Mouse (Mus musculus) forebrain, embryonic 15.5 days (tissue): ENCODE results near the gene Tas2r138. TPM values are rescaled to one million over a fixed set of nuclear protein-coding genes. Genes with fewer than 3 reads are reported as not detected.

ENCODE experiments used
- ATAC-seq: fragments of 200-750 bp; cut with Nextera tagmentation; replicated peaks from 2 replicates; pipeline ENCODE4 v1.8.0; 2017; ENCODE audit warnings: mild to moderate bottlenecking, moderate TSS enrichment, moderate library complexity
- H3K27ac ChIP-seq: fragments of 300-500 bp; sonication (generic); replicated peaks from 2 replicates; pipeline ENCODE4 v1.5.1; 2015; ENCODE audit warnings: mild to moderate bottlenecking, inconsistent platforms
- H3K27me3 ChIP-seq: fragments of 300-500 bp; sonication (generic); 2 replicates; pipeline ENCODE4 v1.6.1; 2015; ENCODE audit warnings: inconsistent platforms
- H3K36me3 ChIP-seq: fragments of 300-500 bp; sonication (generic); 2 replicates; pipeline ENCODE4 v1.6.1; 2015; ENCODE audit warnings: mild to moderate bottlenecking, inconsistent platforms
- H3K4me1 ChIP-seq: fragments of 300-500 bp; sonication (generic); 2 replicates; pipeline ENCODE4 v1.6.1; 2015; ENCODE audit warnings: inconsistent platforms
- H3K4me2 ChIP-seq: fragments of 300-500 bp; sonication (generic); replicated peaks from 2 replicates; pipeline ENCODE4 v1.6.1; 2015; ENCODE audit warnings: mild to moderate bottlenecking, inconsistent platforms
- H3K4me3 ChIP-seq: fragments of 300-500 bp; sonication (generic); 2 replicates; pipeline ENCODE4 v1.5.1; 2015; ENCODE audit warnings: mild to moderate bottlenecking, inconsistent platforms
- H3K9ac ChIP-seq: fragments of 300-500 bp; sonication (generic); replicated peaks from 2 replicates; pipeline ENCODE4 v1.6.1; 2015; ENCODE audit warnings: mild to moderate bottlenecking, inconsistent platforms
- H3K9me3 ChIP-seq: fragments of 300-500 bp; sonication (generic); 2 replicates; pipeline ENCODE4 v1.6.1; 2016; ENCODE audit warnings: inconsistent platforms
- WGBS: fragments of 180-500 bp; shearing (Covaris S2); methylation state at CpG from one replicate; pipeline ENCODE4 v1.1.7; 2015; ENCODE audit warnings: mixed read lengths; 5-methylcytosine and 5-hydroxymethylcytosine counted together
- polyA plus RNA-seq: library from polyadenylated mRNA; unstranded; fragments of >200 nt; fragmentation: Nextera tagmentation; extraction: Ambion mirVana; gene quantifications from 2 replicates; pipeline ENCODE4 v1.2.1, GENCODE M21; 2015

Tas2r138 gene
- polyA plus RNA-seq: not detected in 2 replicates

DNA sequence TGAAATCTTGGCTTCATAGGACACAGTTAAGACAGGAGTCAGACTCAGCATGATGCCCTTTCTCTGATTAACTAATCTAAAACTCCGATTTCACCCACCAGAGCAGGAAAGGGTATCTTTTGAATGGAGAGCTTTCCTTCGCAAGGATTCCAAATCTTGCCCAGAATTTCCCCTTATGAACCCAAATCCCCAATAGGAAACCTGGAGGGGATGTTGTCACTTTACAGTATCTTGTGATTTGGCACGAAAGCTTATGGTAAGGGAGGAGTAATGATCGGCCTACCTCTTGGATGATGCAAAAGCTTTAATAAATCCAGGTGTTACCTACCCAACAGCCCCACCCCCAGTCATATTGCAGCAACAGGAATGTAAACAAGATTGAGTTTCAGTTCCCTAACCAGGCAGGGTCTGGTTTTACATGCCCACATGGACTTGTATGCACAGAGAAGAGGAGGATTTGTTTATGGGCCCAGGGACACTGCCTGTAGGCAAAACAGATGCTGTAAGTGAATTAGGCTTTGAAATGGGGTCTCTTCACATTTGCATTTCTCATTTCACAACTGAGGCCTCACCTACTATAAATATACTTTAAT, at the start of gene Tas2r138:
Gene Tas2r138, minus strand, starts transcription at position 51 of the 593 bp plus-strand sequence.
- 88% methylated on average over 4 of the region's 4 CpGs for WGBS
- Histone ChIP-seq H3K4me2 (no peak within 1 kb of the TSS), H3K27ac (no peak within 1 kb of the TSS), H3K4me3 (no peak within 1 kb of the TSS), H3K36me3 (no peaks in the 10 kb centered on the region), H3K27me3 (no peaks in the 10 kb centered on the region), H3K9ac (no peak within 1 kb of the TSS), H3K4me1 (peaks cover 6% of the 10 kb centered on the region; the same call in 1 of the 2 replicates), H3K9me3 (no peaks in the 10 kb centered on the region)
- ATAC-seq: no peak

DNA sequence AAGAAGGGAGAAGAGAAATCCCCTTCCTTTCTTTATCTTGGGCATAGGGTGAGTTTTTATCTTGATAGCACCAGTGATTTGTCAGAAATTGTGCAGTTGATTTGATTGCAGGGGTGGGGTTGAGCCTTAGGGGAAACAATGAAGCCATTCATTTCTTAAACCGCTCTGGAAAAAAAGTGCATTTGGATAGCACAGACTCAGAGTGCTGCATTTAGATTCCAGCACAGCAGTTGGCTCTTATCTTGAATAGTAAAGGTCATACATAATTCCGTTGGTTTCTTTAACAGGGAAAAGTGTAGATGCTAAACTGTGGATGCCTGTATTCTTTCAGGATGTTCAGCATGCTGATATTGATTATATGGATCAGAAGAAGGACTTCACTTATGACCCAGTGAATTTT, 47.8 kb upstream of the Tas2r138 start:
- ATAC-seq: no peak
- Histone ChIP-seq H3K4me3 (no peak overlapping the region), H3K9me3 (no peaks in the 10 kb centered on the region), H3K9ac (no peak overlapping the region), H3K4me1 (0 out of 2 replicates have a peak, but pooled peaks cover 5% of the 10 kb centered on the region), H3K36me3 (no peaks in the 10 kb centered on the region), H3K27me3 (no peaks in the 10 kb centered on the region), H3K27ac (no peak overlapping the region), H3K4me2 (no peak overlapping the region)
- WGBS: 7% methylated on average over 2 of the region's 2 CpGs

DNA sequence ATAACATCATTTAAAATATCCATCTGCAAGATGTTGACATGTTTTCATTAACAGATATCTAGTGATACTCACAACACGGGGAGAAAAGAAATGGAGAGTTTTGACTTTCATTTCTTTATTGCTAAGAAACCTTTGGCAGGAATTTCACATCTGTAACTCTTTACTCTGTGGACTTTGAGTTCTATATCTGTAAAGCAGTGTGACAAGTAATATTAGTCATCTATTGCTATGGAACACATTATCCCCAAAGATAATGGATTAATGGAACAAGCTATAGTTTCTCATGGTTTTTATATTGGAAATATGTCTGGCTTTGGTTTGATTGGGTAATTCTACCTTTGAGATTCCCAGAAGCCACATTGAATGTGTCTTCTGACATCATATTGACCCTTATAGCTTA, 37.8 kb upstream of the Tas2r138 start:
- Histone ChIP-seq H3K4me1 (no peaks in the 10 kb centered on the region), H3K9me3 (no peaks in the 10 kb centered on the region), H3K27ac (no peak overlapping the region), H3K27me3 (no peaks in the 10 kb centered on the region), H3K4me3 (no peak overlapping the region), H3K36me3 (no peaks in the 10 kb centered on the region), H3K4me2 (no peak overlapping the region), H3K9ac (no peak overlapping the region)
- WGBS: 92% methylated on average over 1 of the region's 1 CpGs
- ATAC-seq: no peak

DNA sequence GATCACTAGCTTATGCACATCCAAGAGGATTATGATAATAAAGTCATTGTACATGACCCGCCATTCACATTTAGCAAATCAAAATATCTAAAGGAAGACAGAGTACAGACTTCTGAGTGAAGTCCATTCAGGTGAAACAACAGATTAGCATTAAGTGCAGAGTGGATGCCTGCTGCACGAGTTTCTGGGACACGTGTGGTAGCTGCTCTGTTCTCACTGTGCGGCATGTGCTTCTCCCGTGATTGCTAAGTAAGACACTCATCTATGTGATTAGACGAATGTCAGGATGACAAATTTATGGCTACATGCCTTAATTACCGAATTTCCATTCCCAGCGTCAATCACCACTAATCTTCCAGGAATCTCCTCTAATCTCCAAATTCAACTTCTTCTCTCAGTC, 32.6 kb upstream of the Tas2r138 start:
- no peak for ATAC-seq
- Histone ChIP-seq H3K27me3 (no peaks in the 10 kb centered on the region), H3K9me3 (no peaks in the 10 kb centered on the region), H3K4me3 (no peak overlapping the region), H3K4me1 (no peaks in the 10 kb centered on the region), H3K4me2 (no peak overlapping the region), H3K27ac (no peak overlapping the region), H3K9ac (no peak overlapping the region), H3K36me3 (no peaks in the 10 kb centered on the region)
- WGBS: 56% methylated on average over 8 of the region's 8 CpGs

DNA sequence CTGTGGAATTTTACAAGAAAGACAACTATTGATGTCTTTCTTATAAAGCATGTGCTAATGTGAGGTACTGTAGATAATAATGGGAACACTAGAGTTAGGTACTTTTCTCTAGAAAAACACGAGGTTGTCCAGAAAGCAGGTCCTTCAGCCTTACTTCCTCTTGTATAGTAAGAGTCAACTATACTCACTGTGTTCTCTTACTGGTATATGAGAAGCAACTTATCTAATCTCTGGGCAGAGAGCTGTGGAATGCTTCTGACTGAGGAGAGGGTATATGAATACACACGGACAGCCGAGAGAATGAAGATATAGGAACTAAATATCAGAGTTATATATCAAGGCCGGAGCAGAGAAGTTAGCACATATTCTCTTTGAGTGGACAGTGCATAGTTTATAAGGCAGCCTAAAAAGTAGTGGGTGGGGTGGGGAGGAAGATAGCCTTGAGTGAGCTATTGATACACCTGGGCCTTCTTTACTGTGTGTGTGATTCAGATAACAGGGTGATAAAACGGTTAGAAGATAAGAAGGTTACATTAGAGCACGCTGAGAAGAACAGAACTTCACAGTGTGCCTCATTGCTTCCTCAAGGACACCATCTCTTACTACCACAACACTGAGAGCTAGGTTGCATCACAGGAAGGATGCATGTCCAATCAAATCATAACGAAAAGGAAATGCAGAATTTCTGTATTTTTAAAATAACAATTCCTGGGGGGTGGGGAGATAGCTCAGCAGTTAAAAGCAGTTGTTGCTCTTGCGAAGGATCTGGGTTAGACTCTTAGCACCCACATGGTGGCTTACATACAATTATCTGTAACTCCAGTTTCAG, 27.8 kb upstream of the Tas2r138 start:
- ATAC-seq: no peak
- Histone ChIP-seq H3K27ac (no peak overlapping the region), H3K36me3 (no peaks in the 10 kb centered on the region), H3K4me3 (no peak overlapping the region), H3K4me1 (no peaks in the 10 kb centered on the region), H3K9me3 (no peaks in the 10 kb centered on the region), H3K27me3 (no peaks in the 10 kb centered on the region), H3K9ac (no peak overlapping the region), H3K4me2 (no peak overlapping the region)
- 93% methylated on average over 8 of the region's 8 CpGs for WGBS

DNA sequence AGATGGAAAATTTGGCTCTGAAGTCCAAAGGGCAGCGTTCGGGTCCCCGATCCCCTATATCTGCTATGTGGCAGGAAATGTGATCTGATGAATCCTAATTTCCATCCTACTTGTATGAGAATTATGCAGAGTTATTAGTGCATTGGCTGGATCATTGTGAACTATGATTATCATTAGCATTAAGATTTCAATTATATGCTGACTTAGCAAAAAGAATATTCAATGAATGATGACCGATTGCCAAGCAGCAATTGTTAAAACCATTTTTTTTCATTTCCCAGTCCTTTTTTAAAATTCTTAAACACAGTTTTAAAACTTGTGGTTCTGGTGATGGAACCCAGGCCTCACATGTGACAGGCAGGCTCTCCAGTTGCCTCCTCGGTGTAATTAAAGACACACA, 24.6 kb upstream of the Tas2r138 start:
- no peaks in the 10 kb centered on the region for H3K36me3 ChIP-seq
- WGBS: 94% methylated on average over 5 of the region's 5 CpGs
- no peak overlapping the region for H3K4me2 ChIP-seq
- ATAC-seq: no peak
- H3K4me3 ChIP-seq: no peak overlapping the region
- no peaks in the 10 kb centered on the region for H3K9me3 ChIP-seq
- H3K27ac ChIP-seq: no peak overlapping the region
- H3K9ac ChIP-seq: no peak overlapping the region
- H3K4me1 ChIP-seq: no peaks in the 10 kb centered on the region
- H3K27me3 ChIP-seq: no peaks in the 10 kb centered on the region

DNA sequence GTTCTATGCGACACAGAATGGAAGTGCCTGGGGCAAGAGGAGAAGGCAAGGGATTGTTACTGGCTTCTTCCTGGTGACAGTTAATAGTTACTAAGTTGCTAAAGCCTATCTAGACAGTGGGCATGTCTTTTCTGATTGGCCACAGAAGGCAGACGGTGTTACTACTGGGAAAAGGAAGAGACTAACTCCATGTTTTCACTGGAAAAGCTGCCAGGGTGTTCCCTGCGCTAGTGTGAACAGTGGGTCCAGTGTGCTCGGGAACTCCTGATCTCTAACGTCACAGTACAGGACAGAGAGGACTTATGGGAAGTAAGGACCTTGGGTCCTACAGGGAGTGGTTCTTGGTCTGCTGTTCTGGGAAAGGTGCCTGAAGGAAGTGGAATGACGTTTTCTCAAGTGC, 22.4 kb upstream of the Tas2r138 start:
- Histone ChIP-seq H3K4me3 (no peak overlapping the region), H3K4me1 (no peaks in the 10 kb centered on the region), H3K36me3 (no peaks in the 10 kb centered on the region), H3K27me3 (no peaks in the 10 kb centered on the region), H3K4me2 (no peak overlapping the region), H3K27ac (no peak overlapping the region), H3K9me3 (no peaks in the 10 kb centered on the region), H3K9ac (no peak overlapping the region)
- ATAC-seq: no peak
- 79% methylated on average over 6 of the region's 6 CpGs for WGBS

DNA sequence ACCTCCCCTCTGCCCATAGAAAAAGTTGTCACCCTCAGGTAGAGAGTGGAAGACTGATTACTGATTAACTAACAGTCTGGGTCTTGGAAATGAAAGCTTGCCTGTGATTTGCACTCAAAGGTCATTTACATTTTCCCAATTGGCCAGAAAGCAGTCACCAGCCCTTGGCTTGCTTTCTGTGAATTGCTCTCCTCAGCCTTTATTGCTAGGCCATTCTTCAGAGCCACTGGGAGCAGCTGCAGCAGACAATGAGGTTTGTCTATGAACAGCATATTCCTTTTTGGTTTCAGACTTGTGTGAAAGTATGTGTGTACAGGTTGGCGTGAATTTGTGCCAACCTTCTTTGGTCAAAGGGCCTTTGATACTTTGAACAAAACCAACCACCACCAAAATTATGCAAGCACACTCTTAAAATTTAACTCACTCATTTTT, 21.5 kb upstream of the Tas2r138 start:
- H3K36me3 ChIP-seq: no peaks in the 10 kb centered on the region
- no peaks in the 10 kb centered on the region for H3K4me1 ChIP-seq
- no peak overlapping the region for H3K27ac ChIP-seq
- H3K9me3 ChIP-seq: no peaks in the 10 kb centered on the region
- no peak overlapping the region for H3K4me3 ChIP-seq
- no peaks in the 10 kb centered on the region for H3K27me3 ChIP-seq
- no peak overlapping the region for H3K9ac ChIP-seq
- ATAC-seq: 0 out of 2 replicates have a peak, but pooled peaks have one; percentile 23
- H3K4me2 ChIP-seq: no peak overlapping the region
- 24% methylated on average over 1 of the region's 1 CpGs for WGBS

DNA sequence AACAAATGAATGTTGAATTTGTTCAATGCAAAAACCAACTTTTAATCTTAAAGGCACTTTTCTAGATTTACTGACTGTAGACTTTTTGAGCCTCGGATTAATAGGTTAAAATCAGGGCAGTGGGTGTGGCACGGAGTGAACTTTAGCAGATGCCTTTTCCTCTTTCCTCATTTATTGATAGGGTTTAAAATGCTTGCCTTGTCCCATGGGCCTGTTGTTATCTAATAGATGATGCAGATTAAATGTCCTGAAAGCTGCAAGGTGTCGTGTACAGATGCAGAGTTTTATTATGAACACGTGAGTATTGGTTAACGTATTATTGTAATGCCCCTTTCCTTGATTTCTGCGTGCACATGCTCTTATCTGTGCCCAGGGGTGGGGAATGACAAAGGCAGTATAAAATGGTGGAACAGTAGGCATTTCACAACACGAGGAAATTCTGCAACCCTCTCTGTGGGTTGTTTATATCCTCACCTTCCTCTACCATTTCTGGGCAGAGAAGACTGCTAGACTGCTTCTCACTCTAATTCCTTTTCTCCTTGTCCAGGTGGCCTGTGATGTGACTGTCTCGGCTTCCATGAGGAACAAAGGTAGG, 15.4 kb upstream of the Tas2r138 start, which contains the start of gene Mgam:
Gene Mgam, plus strand, starts transcription at position 426 of the 595 bp plus-strand sequence.
- no peak within 1 kb of the TSS for H3K27ac ChIP-seq
- no peak for ATAC-seq
- no peak within 1 kb of the TSS for H3K9ac ChIP-seq
- no peak within 1 kb of the TSS for H3K4me2 ChIP-seq
- 86% methylated on average over 8 of the region's 8 CpGs for WGBS
- H3K36me3 ChIP-seq: no peaks in the 10 kb centered on the region
- no peaks in the 10 kb centered on the region for H3K9me3 ChIP-seq
- H3K27me3 ChIP-seq: no peaks in the 10 kb centered on the region
- no peaks in the 10 kb centered on the region for H3K4me1 ChIP-seq
- H3K4me3 ChIP-seq: no peak within 1 kb of the TSS

DNA sequence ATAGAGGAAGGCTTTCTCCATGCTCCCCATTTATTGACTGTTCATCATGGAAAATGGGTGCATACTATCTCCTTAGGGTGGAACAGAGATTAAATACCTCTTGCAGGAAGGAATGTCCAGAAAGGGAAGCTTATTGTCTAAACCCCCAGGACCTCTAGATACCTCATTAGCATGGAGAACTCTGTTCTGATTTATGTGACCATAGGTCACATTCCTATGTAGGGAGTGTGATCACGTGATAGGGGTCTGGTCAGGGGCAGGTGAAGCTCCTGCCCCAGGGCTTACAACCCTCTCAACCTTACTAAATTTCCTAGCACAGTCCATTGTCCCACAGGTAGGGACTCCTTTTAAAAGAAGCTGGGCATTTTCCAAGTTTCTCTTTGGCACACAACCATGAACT, 13.0 kb upstream of the Tas2r138 start:
- Histone ChIP-seq H3K27ac (no peak overlapping the region), H3K9ac (no peak overlapping the region), H3K27me3 (no peaks in the 10 kb centered on the region), H3K4me2 (no peak overlapping the region), H3K4me1 (no peaks in the 10 kb centered on the region), H3K36me3 (no peaks in the 10 kb centered on the region), H3K9me3 (no peaks in the 10 kb centered on the region), H3K4me3 (no peak overlapping the region)
- ATAC-seq: no peak
- WGBS: 50% methylated on average over 1 of the region's 1 CpGs

DNA sequence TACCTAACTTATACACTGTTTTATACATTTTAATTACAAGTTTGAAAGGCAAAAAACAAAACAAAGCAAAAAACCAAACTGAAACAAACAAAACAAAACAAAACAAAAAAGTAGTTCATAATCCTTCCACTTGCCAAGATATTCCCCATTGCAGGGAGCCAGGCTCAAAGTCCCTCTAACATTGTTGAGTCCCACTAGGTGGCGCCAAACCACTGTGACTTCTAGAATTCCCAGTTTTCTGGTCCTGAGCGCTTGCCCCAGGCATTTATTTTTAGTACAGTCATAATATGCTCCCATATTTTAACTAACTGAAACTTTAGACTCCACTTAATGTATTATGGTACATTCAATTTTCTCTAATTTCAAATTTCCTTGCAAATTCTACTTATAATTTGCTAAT, 4.9 kb upstream of the Tas2r138 start:
- peak; percentile 67; the same call in 1 of the 2 replicates for ATAC-seq
- H3K4me1 ChIP-seq: no peaks in the 10 kb centered on the region
- H3K4me2 ChIP-seq: no peak overlapping the region
- H3K9me3 ChIP-seq: no peaks in the 10 kb centered on the region
- H3K27ac ChIP-seq: no peak overlapping the region
- H3K27me3 ChIP-seq: no peaks in the 10 kb centered on the region
- H3K36me3 ChIP-seq: no peaks in the 10 kb centered on the region
- 13% methylated on average over 2 of the region's 2 CpGs for WGBS
- no peak overlapping the region for H3K4me3 ChIP-seq
- H3K9ac ChIP-seq: no peak overlapping the region

DNA sequence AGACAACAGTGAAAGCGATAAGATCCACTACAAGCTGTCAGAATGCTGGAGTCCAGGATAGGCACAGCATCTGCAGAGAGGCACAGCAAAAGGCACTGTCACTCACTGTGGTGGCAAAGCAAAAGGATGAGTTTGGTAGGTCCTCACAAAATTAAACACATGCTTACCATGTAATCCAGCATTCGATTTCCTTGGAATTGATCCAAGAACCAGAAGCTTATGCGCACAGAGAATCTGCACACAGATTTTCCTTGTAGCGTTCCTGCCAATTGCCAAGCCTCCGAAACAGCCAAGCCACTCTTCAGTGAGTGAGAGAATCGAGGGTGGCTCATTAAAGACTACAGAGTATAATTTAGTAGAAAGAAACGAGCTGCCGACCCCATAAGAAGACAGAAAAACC, 2.9 kb downstream of the Tas2r138 start:
- Histone ChIP-seq H3K27ac (peak overlapping the region; percentile 62), H3K4me3 (no peak overlapping the region), H3K9ac (no peak overlapping the region), H3K36me3 (no peaks in the 10 kb centered on the region), H3K9me3 (no peaks in the 10 kb centered on the region), H3K27me3 (no peaks in the 10 kb centered on the region), H3K4me2 (no peak overlapping the region), H3K4me1 (peaks cover 6% of the 10 kb centered on the region; the same call in 1 of the 2 replicates)
- ATAC-seq: peak; percentile 91
- WGBS: 34% methylated on average over 8 of the region's 8 CpGs
